Mouse (Mus musculus) heart, embryonic 15.5 days (tissue): ENCODE data around the gene Prrt4. TPM values are rescaled to one million over a fixed set of nuclear protein-coding genes. Genes with fewer than 3 reads are reported as not detected.

Experiments used
- ATAC-seq: fragments of 200-750 bp; cut with Nextera tagmentation; replicated peaks from 2 replicates; pipeline ENCODE4 v1.8.0; 2017; ENCODE audit warnings: low read depth, moderate TSS enrichment; ENCODE audit not compliant: insufficient number of reproducible peaks, insufficient read depth, low FRiP score
- H3K27ac ChIP-seq: fragments of 300-500 bp; sonication (generic); 2 replicates; pipeline ENCODE4 v1.5.1; 2015; ENCODE audit warnings: mild to moderate bottlenecking, inconsistent platforms
- H3K27me3 ChIP-seq: fragments of 300-500 bp; sonication (generic); 2 replicates; pipeline ENCODE4 v1.6.1; 2015; ENCODE audit warnings: inconsistent platforms
- H3K36me3 ChIP-seq: fragments of 300-500 bp; sonication (generic); 2 replicates; pipeline ENCODE4 v1.6.1; 2015; ENCODE audit warnings: mild to moderate bottlenecking, inconsistent platforms
- H3K4me1 ChIP-seq: fragments of 300-500 bp; sonication (generic); replicated peaks from 2 replicates; pipeline ENCODE4 v1.6.1; 2015; ENCODE audit warnings: inconsistent platforms
- H3K4me2 ChIP-seq: fragments of 300-500 bp; sonication (generic); 2 replicates; pipeline ENCODE4 v1.6.1; 2015; ENCODE audit warnings: inconsistent platforms, mild to moderate bottlenecking, moderate library complexity
- H3K4me3 ChIP-seq: fragments of 300-500 bp; sonication (generic); 2 replicates; pipeline ENCODE4 v1.5.1; 2015; ENCODE audit warnings: mild to moderate bottlenecking, inconsistent platforms
- H3K9ac ChIP-seq: fragments of 300-500 bp; sonication (generic); 2 replicates; pipeline ENCODE4 v1.6.1; 2015; ENCODE audit warnings: mild to moderate bottlenecking, inconsistent platforms
- H3K9me3 ChIP-seq: fragments of 300-500 bp; sonication (generic); replicated peaks from 2 replicates; pipeline ENCODE4 v1.6.1; 2016; ENCODE audit warnings: inconsistent platforms
- WGBS: fragments of 180-500 bp; shearing (Covaris S2); methylation state at CpG from one replicate; pipeline ENCODE4 v1.1.7; 2015; ENCODE audit warnings: mixed read lengths; 5-methylcytosine and 5-hydroxymethylcytosine counted together
- microRNA-seq: library from miRNA; unstranded; fragments of <30 nt; microRNA quantifications from one replicate; pipeline ENCODE4, GENCODE M21; 2016
- polyA plus RNA-seq: library from polyadenylated mRNA; unstranded; fragments of >200 nt; fragmentation: Nextera tagmentation; extraction: Ambion mirVana; gene quantifications from 2 replicates; pipeline ENCODE4 v1.2.1, GENCODE M21; 2015

Prrt4 gene
- polyA plus RNA-seq, 1 experiment from 2014 or later = 1.5 TPM

- H3K9me3 ChIP-seq = no peaks in the 10 kb centered on the region
- no peak overlapping the region for H3K4me3 ChIP-seq
- peaks cover 24% of the 10 kb centered on the region for H3K4me1 ChIP-seq
- peak overlapping the region; percentile 50 for H3K27ac ChIP-seq
- H3K4me2 ChIP-seq = peak overlapping the region; percentile 28
- H3K9ac ChIP-seq = no peak overlapping the region
- ATAC-seq = no peak; the same call in 1 of the 2 replicates
- H3K27me3 ChIP-seq = no peaks in the 10 kb centered on the region
- peaks cover 16% of the 10 kb centered on the region for H3K36me3 ChIP-seq
- 40% methylated on average over 12 of the region's 12 CpGs for WGBS
Measured at GRCm38 (mm10) chr6:29145456-29146307, 33.7 kb downstream of the Prrt4 start.

GRCm38 (mm10) chr6:29144971-29145370 lies 34.4 kb downstream of the Prrt4 start:
- Histone ChIP-seq H3K4me1 (peaks cover 24% of the 10 kb centered on the region), H3K4me3 (no peak overlapping the region), H3K36me3 (peaks cover 21% of the 10 kb centered on the region), H3K27ac (peak overlapping the region; percentile 50), H3K27me3 (no peaks in the 10 kb centered on the region), H3K4me2 (no peak overlapping the region), H3K9ac (no peak overlapping the region), H3K9me3 (no peaks in the 10 kb centered on the region)
- no peak for ATAC-seq
- 58% methylated on average over 3 of the region's 3 CpGs for WGBS

- Histone ChIP-seq H3K27me3 (no peaks in the 10 kb centered on the region), H3K36me3 (peaks cover 22% of the 10 kb centered on the region; the same call in 1 of the 2 replicates), H3K9ac (no peak overlapping the region), H3K27ac (no peak overlapping the region), H3K4me3 (no peak overlapping the region), H3K4me1 (peaks cover 24% of the 10 kb centered on the region), H3K9me3 (no peaks in the 10 kb centered on the region), H3K4me2 (no peak overlapping the region)
- no peak for ATAC-seq
- 42% methylated on average over 5 of the region's 5 CpGs for WGBS
Measured at GRCm38 (mm10) chr6:29143608-29144007, 35.8 kb downstream of the Prrt4 start.

GRCm38 (mm10) chr6:29137441-29137840 lies 41.9 kb downstream of the Prrt4 start:
- 93% methylated on average over 9 of the region's 9 CpGs for WGBS
- no peak for ATAC-seq
- Histone ChIP-seq H3K27me3 (no peaks in the 10 kb centered on the region), H3K4me3 (no peak overlapping the region), H3K36me3 (peaks cover 47% of the 10 kb centered on the region), H3K4me2 (no peak overlapping the region), H3K9me3 (no peaks in the 10 kb centered on the region), H3K4me1 (no peaks in the 10 kb centered on the region), H3K27ac (no peak overlapping the region), H3K9ac (no peak overlapping the region)

GRCm38 (mm10) chr6:29133100-29133499 lies 46.3 kb downstream of the Prrt4 start:
- no peak overlapping the region for H3K4me2 ChIP-seq
- peaks cover 63% of the 10 kb centered on the region for H3K36me3 ChIP-seq

GRCm38 (mm10) chr6:29126878-29127426 lies 52.4 kb downstream of the Prrt4 start:
- Histone ChIP-seq H3K4me1 (no peaks in the 10 kb centered on the region), H3K4me3 (no peak overlapping the region), H3K27me3 (no peaks in the 10 kb centered on the region), H3K4me2 (no peak overlapping the region), H3K27ac (no peak overlapping the region), H3K9ac (no peak overlapping the region), H3K36me3 (peaks cover 65% of the 10 kb centered on the region), H3K9me3 (no peaks in the 10 kb centered on the region)
- no peak for ATAC-seq
- WGBS = 80% methylated on average over 7 of the region's 7 CpGs

More at GRCm38 (mm10) chr6:29133100-29133499, 46.3 kb downstream of the Prrt4 start:
- no peaks in the 10 kb centered on the region for H3K4me1 ChIP-seq
- no peak for ATAC-seq
- H3K4me3 ChIP-seq = no peak overlapping the region
- no peaks in the 10 kb centered on the region for H3K9me3 ChIP-seq
- no peak overlapping the region for H3K9ac ChIP-seq
- H3K27me3 ChIP-seq = no peaks in the 10 kb centered on the region
- 91% methylated on average over 9 of the region's 9 CpGs for WGBS
- H3K27ac ChIP-seq = no peak overlapping the region

GRCm38 (mm10) chr6:29119990-29120389 lies 59.4 kb downstream of the Prrt4 start:
- H3K4me1 ChIP-seq = peaks cover 6% of the 10 kb centered on the region; the same call in 1 of the 2 replicates
- no peak overlapping the region for H3K9ac ChIP-seq
- H3K27ac ChIP-seq = no peak overlapping the region
- ATAC-seq = no peak
- H3K27me3 ChIP-seq = no peaks in the 10 kb centered on the region
- H3K4me3 ChIP-seq = no peak overlapping the region
- no peaks in the 10 kb centered on the region for H3K9me3 ChIP-seq
- peaks cover 8% of the 10 kb centered on the region for H3K36me3 ChIP-seq
- no peak overlapping the region for H3K4me2 ChIP-seq
- 83% methylated on average over 13 of the region's 13 CpGs for WGBS

Small RNAs within 50 kb of the gene (microRNA-seq; reads per million reads assigned to microRNA genes)
- not detected for gene Gm24303

Other genes starting within 250 kb of the Prrt4 start
- gene Lep, start 119.4 kb downstream of the Prrt4 start, polyA plus RNA-seq = not detected in 2 replicates
- 22.8 and 28.8 TPM in 2 replicates for gene Rbm28, start 14.6 kb downstream of the Prrt4 start, polyA plus RNA-seq
- 32.8 and 38.6 TPM in 2 replicates for gene Impdh1, start 36.8 kb upstream of the Prrt4 start, polyA plus RNA-seq
- 22.0 and 29.8 TPM in 2 replicates for gene Hilpda, start 92.9 kb upstream of the Prrt4 start, polyA plus RNA-seq
- gene Fam71f2, start 100.0 kb upstream of the Prrt4 start, polyA plus RNA-seq = 0.33 TPM in 1 of 2 replicates, not detected in the other
- 0.08 TPM in 1 of 2 replicates, not detected in the other for gene Fam71f1, start 139.6 kb upstream of the Prrt4 start, polyA plus RNA-seq
- 354 and 404 TPM in 2 replicates for gene Calu, start 168.5 kb upstream of the Prrt4 start, polyA plus RNA-seq
- 0.55 and 0.70 TPM in 2 replicates for gene Opn1sw, start 208.9 kb upstream of the Prrt4 start, polyA plus RNA-seq
- 19.1 and 22.1 TPM in 2 replicates for gene Ccdc136, start 216.7 kb upstream of the Prrt4 start, polyA plus RNA-seq